Mouse (Mus musculus) cerebellum, adult 18-20 months (tissue): ENCODE measurements at regions not wholly inside any gene's neighbourhood (a gene's known extent, or its start where the extent isn't known, plus 50 kb on each side); places are given as distances from the start of the nearest gene placed in this dataset.
"Not testable (repeated sequence)": the region's sequence is repeated elsewhere in the genome, so short reads cannot be mapped to it uniquely, and the experiment has no call there.

ENCODE experiments used
- DNase-seq, 2 experiments: peaks; one replicate each; pipeline ENCODE4 v3.0.0; 2021

DNA sequence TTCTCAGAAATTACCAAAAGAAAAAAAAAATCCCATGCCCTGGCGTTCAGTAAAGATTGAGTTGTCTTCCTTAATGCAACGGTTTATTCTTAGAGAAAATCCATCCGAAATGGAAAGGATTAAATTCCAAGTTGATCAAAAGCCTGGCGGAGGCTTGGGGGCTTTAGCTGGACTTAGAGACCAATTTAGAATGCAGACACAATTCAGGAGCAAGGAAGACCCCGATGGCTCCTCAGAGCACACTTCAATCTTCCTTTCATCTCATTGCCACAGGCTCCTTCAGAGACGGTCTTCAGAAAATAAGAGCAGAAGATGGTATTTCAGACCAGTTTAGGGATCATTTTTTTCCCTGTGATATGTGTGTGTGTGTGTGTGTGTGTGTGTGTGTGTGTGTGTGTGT is 171.8 kb downstream of the Ankrd50 start:
- no peak for DNase-seq

DNA sequence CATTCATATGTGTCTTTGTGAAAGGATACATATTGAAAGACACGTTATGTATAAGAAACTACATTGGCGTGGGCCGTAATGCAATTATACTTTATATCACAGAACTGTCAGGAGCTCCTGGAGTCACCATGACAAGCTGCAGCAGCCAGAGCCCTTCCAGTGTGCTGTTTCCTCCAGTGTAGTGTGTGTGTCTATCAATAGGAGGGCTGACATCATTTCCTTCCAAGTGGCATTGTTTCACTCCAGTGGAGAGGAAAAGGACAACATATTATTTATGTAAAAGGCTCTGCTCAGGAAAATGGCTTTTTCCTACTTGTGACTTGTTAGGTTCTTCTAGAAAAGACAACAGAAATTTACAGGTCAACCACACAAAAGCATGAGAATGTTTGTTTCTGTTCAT is 172.5 kb downstream of the Ankrd50 start:
- DNase-seq, result no peak

DNA sequence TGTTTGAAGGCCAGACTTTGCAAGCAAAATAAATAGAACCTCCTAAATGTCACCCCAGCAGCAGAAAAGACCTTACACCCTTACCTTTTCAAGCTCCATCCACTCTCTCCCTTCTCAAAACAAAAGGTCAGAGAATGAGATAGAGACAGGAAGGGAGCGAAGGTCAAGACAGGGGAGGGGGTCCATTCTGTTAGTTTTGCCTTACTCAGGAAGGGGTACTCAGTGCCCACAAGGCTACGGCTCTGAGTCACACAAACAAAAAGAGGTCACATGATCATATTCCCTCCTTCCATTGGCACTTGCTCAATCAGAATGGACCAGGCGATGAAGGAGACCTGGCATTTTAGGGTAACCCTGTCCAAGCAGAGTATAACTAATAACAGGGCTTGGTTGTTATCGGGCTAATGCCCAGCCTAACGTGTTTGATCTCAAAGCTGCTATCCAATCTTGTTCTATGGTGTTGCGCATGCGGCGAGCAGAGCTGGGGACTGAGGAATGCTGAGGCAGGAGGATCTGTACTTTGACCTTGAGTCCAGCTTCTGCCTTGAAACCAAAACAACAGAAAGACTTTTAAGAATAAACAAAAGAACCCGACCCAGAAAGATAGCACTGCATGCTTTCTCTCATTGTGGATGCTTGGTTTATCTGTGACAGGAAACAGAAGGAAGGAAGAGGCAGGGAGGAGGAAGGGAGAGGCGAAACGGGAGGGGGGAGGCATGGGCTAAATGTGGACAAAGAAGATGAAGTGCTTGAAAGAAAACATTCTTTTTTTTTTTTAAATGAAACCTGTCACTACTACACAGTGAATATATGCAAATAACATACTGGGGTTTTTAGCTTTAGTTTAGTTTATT is 184.5 kb downstream of the Ankrd50 start:
- DNase-seq, result no peak

- DNase-seq, result peak; percentile 20 to 39
These were observed 185.3 kb downstream of the Ankrd50 start for GRCm38 (mm10) chr3:38299236-38299897.

- DNase-seq, result no peak
These were observed 187.1 kb downstream of the Ankrd50 start for GRCm38 (mm10) chr3:38297499-38297898.

- no peak for DNase-seq
These were observed 195.6 kb downstream of the Ankrd50 start for GRCm38 (mm10) chr3:38289062-38289461.

DNA sequence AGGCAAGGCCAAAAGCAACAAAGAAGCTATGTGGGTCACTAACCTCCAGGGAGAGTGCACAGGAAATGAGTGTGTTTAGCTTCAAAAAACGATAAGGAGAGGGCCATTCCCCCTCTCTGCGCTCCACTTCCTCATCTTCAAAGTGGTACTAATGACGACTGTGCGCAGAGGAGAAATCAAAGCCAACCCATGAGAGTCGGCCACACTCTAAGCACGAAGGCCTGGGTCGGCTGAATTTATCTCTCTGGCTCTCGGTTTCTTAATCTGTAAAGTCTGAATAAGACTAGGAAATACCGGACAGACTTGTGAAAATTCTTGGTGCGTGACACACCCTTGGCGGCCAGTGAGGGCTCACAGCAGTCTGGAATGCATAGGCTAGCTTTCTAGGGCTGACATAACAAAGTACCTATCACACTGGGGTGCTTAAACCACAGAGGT is 200.9 kb downstream of the Ankrd50 start:
- no peak for DNase-seq

GRCm38 (mm10) chr3:38282891-38283290 is 201.8 kb downstream of the Ankrd50 start:
- no peak for DNase-seq

- DNase-seq, result no peak
These were observed 203.0 kb downstream of the Ankrd50 start for GRCm38 (mm10) chr3:38281683-38282082.

DNA sequence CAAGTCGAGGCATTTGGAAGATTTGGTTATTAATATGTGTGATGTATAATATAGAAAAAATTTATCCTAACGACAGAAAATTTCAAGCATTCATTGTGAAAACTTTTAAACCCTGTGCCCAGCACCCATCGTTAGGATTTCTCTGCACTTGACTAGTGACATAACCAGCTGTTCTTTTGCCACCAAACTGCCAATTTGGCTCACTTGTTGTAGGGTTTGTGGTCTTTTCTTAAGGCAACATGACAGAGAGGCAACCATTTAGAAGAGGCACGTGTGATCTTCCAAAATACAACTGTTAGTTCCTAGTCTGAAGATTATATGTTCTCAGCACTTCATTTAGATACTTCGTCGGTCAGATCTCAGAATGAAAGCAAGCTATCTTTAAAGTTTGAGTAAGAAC is 203.8 kb downstream of the Ankrd50 start:
- no peak for DNase-seq

GRCm38 (mm10) chr3:38280105-38280504 is 204.5 kb downstream of the Ankrd50 start:
- DNase-seq, result no peak

GRCm38 (mm10) chr3:38276948-38277504 is 207.6 kb downstream of the Ankrd50 start:
- no peak for DNase-seq

GRCm38 (mm10) chr3:38275321-38275720 is 209.3 kb downstream of the Ankrd50 start:
- no peak for DNase-seq

- DNase-seq, result no peak
These were observed 213.9 kb downstream of the Ankrd50 start for GRCm38 (mm10) chr3:38270742-38271141.

- no peak for DNase-seq
These were observed 216.4 kb downstream of the Ankrd50 start for GRCm38 (mm10) chr3:38268226-38268625.

DNA sequence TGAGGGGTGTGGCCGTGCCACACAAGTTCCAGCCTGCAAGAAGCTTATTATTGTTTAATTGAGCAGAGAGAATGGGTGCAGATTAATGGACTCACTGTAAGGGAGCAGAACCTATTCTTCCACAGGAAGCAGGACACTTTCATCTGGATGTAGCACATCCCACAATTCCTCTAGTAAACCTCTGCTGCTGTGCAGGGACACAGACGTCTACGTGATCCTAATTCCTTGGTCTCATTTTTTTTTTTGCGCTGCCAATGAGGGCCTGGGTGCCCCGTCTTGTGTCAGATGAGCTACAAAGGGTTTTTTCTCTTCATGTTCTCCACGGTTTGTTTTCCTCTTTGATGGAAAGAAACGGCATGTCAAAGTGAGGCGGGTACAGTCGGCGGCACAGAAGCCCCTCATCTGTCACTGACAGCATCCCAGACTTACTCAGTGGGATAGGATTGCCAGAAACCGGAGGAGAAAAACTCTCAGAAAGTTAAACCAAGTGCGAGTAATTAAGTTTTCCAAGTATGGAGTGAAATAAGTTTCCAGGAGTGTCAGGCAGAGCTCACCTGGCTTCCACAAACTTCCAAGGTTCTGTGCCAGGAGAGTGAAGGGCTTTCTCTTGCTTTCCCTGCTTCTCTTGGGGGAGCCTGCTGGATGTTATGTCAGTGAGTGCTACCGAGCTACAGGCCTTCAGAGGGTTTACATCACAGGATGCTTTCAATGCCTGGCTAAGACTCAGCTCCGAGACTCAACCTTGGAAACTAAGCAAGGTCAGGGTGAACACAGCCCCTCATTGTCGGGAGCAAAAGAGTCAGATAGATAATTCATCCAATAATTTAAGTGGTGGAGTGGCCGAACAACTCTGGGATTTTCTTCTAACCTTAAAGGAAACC is 221.1 kb downstream of the Ankrd50 start:
- no peak for DNase-seq

GRCm38 (mm10) chr3:38261326-38262075 is 223.1 kb downstream of the Ankrd50 start:
- no peak for DNase-seq

DNA sequence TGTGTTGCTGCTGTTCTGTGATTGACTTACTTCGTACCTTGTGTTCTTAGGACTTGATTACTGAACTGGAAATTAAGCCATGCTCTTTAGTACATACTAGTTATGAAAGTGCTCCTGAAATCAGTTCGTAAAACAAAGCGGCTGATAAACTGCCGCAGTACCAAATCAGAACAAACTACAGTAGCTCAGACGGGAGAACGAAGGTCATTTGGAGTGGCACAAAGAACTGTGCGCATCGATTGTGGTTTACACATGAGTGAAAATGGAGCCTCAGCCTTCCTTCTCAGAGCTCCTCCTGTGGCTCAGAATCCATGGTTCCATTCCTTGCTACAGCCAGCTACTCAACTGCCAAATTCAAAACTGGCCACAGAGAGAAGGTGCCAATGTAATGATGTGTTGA is 225.4 kb downstream of the Ankrd50 start:
- not testable (repeated sequence) for DNase-seq

- DNase-seq, result no peak
These were observed 226.8 kb downstream of the Ankrd50 start for GRCm38 (mm10) chr3:38257843-38258290.

DNA sequence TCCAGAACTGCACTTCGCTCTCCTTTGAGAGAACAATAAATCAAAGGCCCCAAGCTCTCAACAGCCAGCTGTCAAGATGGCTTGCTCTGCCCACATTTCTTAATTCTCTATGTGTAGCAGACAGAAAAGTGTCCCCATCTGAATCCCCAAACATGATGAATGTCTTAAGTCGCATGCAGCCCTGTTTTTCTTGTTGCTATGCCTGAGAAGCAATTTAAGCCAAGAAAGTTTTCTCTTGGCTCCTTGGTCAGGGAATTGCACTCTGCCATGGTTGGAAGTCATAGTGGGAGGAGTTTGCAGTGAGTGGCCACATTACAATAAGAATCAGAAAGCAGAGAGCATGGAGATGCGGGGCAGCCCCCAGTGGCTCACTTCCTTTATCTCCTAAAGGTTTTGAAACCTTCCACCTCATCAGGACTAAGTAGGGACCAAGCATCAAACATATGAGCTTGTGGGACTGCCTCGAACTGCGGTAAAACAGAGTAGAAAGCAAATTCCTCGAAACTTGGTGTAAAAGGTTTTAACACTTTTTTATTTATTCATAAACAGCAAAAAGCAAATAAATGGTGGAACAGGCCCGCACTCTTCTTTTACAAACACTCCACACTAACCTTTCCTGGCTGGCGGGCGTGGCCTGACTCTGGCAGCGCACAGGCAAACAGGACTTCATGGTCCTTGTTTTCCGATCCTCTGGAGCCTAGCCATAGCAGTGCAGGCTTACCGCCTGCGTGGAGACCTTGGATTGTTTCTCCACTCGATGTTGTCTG is 227.4 kb downstream of the Ankrd50 start:
- no peak for DNase-seq

GRCm38 (mm10) chr3:38255674-38256073 is 229.0 kb downstream of the Ankrd50 start:
- DNase-seq, result peak; percentile 39 to 53
